Mouse (Mus musculus) liver, postnatal 0 days (tissue): ENCODE measurements at regions not wholly inside any gene's neighbourhood (a gene's known extent, or its start where the extent isn't known, plus 50 kb on each side); places are given as distances from the start of the nearest gene placed in this dataset.
"Not testable (repeated sequence)": the region's sequence is repeated elsewhere in the genome, so short reads cannot be mapped to it uniquely, and the experiment has no call there.

Experiments
- ATAC-seq: fragments of 200-750 bp; cut with Nextera tagmentation; 2 replicates; pipeline ENCODE4 v1.8.0; 2017; ENCODE audit warnings: mild to moderate bottlenecking, moderate library complexity
- DNase-seq: peaks from one replicate; pipeline ENCODE4 v3.0.0-alpha.2; 2016
- H3K27ac ChIP-seq: fragments of 300-500 bp; sonication (generic); 2 replicates; pipeline ENCODE4 v1.5.1; 2014; ENCODE audit warnings: antibody characterized with exemption, moderate library complexity, mild to moderate bottlenecking, low read depth
- H3K27me3 ChIP-seq: fragments of 300-500 bp; sonication (generic); 2 replicates; pipeline ENCODE4 v1.6.1; 2014; ENCODE audit warnings: low read length, control low read depth, mixed read lengths; ENCODE audit not compliant: insufficient read depth
- H3K36me3 ChIP-seq: fragments of 300-500 bp; sonication (generic); replicated peaks from 2 replicates; pipeline ENCODE4 v1.6.1; 2014; ENCODE audit warnings: mild to moderate bottlenecking, control low read depth, low read length, moderate library complexity, mixed read lengths; ENCODE audit not compliant: insufficient read depth
- H3K4me1 ChIP-seq: fragments of 300-500 bp; sonication (generic); 2 replicates; pipeline ENCODE4 v1.6.1; 2014; ENCODE audit warnings: antibody characterized with exemption, mild to moderate bottlenecking, control low read depth; ENCODE audit not compliant: insufficient read depth
- H3K4me2 ChIP-seq: fragments of 300-500 bp; sonication (generic); 2 replicates; pipeline ENCODE4 v1.6.1; 2014; ENCODE audit warnings: low read depth, mild to moderate bottlenecking, low read length, moderate library complexity, mixed read lengths
- H3K4me3 ChIP-seq: fragments of 300-500 bp; sonication (generic); 2 replicates; pipeline ENCODE4 v1.5.1; 2014; ENCODE audit warnings: low read depth, low read length
- H3K9ac ChIP-seq: fragments of 300-500 bp; sonication (generic); replicated peaks from 2 replicates; pipeline ENCODE4 v1.6.1; 2014; ENCODE audit warnings: mild to moderate bottlenecking, moderate library complexity
- H3K9me3 ChIP-seq: fragments of 300-500 bp; sonication (generic); 2 replicates; pipeline ENCODE4 v1.6.1; 2016; ENCODE audit warnings: mild to moderate bottlenecking, control low read depth, low read length, mixed read lengths
- CTCF ChIP-seq: sonication (generic); IDR thresholded peaks from 2 replicates; pipeline ENCODE4 v1.5.1; 2016; ENCODE audit warnings: antibody characterized with exemption, low read depth
- EP300 ChIP-seq: IDR thresholded peaks from 2 replicates; pipeline ENCODE4 v1.6.1; 2016; ENCODE audit warnings: antibody characterized with exemption, low read depth, mild to moderate bottlenecking
- WGBS: fragments of 180-500 bp; shearing (Covaris S2); extraction: QIAGEN DNeasy Blood & Tissue Kit; methylation state at CpG from one replicate; pipeline ENCODE4 v1.1.7; 2014; ENCODE audit not compliant: insufficient replicate concordance; 5-methylcytosine and 5-hydroxymethylcytosine counted together

DNA sequence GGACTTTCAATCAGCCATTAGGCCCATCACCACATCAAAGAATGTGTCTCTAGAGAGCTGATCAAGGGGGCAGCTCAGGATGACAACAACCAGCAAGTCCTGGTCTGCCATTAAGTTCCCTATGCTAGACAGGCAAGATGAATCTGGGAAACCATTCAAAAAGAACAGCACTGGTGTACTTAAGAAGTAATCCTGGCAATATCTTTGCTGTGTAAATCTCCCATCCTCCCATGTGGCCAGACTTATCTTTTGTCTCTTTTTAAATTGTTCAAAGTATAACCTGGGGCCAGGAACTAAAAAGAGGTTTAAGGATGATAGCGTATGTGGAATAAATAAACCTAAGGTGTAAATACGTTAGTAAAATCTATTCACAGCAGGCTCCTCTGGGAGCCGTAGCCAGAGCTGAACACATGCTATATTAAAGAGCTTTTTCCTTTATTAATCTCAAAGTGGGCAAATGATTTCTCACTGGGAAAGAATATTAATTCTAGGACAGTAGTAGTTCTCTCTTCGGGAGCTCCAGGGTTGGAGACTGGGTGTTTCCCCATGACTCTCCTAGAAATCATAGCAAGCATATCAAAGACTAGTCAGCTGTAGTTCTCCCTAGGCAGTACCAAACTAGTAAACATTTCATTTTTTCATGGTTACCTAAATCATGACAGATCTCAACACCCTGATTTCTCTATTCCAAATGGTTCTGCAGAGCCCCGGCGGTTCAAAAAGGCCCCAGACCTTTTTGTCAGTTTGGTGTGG is 216.8 kb upstream of the Zpld1 start:
- no peak overlapping the region for H3K4me3 ChIP-seq
- no peak overlapping the region for H3K4me2 ChIP-seq
- H3K9ac ChIP-seq, result no peak overlapping the region
- no peak for TF ChIP-seq CTCF
- no peaks in the 10 kb centered on the region for H3K36me3 ChIP-seq
- no peak for DNase-seq
- no peaks in the 10 kb centered on the region for H3K27me3 ChIP-seq
- ATAC-seq, result no peak
- no peaks in the 10 kb centered on the region for H3K4me1 ChIP-seq
- 86% methylated on average over 6 of the region's 6 CpGs for WGBS
- no peaks in the 10 kb centered on the region for H3K9me3 ChIP-seq
- H3K27ac ChIP-seq, result no peak overlapping the region

DNA sequence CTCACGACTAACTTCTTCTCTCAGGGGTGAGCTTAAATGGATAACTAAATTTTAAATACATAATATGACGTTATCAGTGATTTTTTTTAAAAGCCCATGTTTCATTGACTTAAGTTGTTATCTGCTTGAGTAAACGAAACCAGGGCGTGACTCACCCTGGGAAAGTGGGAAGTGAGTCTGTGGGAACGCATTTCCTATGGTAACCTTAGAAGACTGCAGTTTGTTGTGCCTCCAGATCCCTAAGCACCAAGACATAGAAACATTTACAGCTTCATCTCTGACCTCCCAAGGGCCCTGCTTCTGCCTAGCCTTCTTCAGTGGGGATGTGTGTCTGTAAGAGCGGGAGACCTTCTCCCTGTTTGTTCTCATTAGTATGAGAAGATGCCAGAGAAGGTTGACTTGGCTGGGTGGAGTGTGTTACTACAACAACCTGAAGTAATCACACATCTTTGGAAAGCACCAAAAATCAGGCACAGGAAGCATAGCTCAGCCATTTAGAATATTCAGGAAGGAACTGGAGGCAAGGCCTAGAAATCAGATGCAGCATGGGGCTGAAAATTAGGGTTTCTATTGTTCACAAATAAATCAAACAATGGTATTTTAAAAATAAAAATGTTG is 207.1 kb upstream of the Zpld1 start:
- no peaks in the 10 kb centered on the region for H3K36me3 ChIP-seq
- H3K27me3 ChIP-seq, result no peaks in the 10 kb centered on the region
- no peak for TF ChIP-seq CTCF
- TF ChIP-seq EP300, result no peak
- H3K4me1 ChIP-seq, result no peaks in the 10 kb centered on the region
- H3K4me2 ChIP-seq, result no peak overlapping the region
- no peak for DNase-seq
- H3K4me3 ChIP-seq, result no peak overlapping the region
- no peak for ATAC-seq
- no peaks in the 10 kb centered on the region for H3K9me3 ChIP-seq
- H3K9ac ChIP-seq, result no peak overlapping the region
- WGBS, result 36% methylated on average over 6 of the region's 6 CpGs
- H3K27ac ChIP-seq, result no peak overlapping the region

DNA sequence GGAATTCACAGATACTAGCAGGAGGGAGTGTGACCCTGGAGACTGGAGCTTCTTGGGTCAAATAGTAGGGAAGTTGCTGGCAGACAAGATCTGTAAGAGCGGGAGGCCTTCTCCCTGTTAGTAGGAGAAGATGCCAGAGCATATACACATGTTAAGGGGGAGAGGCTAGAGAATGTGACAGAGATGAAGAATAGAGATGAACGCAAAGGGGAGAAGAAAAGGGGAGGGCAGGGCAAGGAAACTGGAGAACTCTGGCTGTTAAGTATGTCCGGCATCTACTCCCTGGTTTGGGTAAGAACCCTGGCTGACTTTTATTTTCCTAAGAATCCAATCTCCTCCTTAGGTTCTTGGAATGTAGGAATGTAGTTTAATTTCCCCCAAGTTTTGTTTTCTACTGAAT is 206.5 kb upstream of the Zpld1 start:
- no peak overlapping the region for H3K4me2 ChIP-seq
- no peaks in the 10 kb centered on the region for H3K4me1 ChIP-seq
- no peak for TF ChIP-seq EP300
- TF ChIP-seq CTCF, result no peak
- H3K9me3 ChIP-seq, result no peaks in the 10 kb centered on the region
- no peaks in the 10 kb centered on the region for H3K27me3 ChIP-seq
- ATAC-seq, result no peak
- no peak overlapping the region for H3K9ac ChIP-seq
- no peak overlapping the region for H3K27ac ChIP-seq
- 85% methylated on average over 3 of the region's 3 CpGs for WGBS
- no peaks in the 10 kb centered on the region for H3K36me3 ChIP-seq
- no peak for DNase-seq
- H3K4me3 ChIP-seq, result no peak overlapping the region

DNA sequence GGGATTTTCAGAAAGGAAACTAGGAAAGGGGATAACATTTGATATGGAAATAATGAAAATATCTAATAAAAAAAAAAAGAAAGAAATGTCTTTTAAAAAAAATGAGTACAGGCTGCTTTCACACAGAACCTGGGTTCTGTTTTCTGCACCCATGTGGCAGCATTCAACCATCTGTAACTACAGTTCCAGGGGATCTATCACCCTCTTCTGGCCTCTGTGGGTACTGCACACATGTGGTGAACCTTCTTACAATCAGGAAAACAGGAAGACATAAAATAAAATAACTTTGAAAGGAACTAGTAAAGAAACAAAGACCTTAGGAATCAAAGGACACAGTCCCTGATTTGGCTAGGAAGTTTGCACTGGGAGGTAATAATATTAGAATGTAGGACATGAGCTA is 205.5 kb upstream of the Zpld1 start:
- Histone ChIP-seq H3K27me3 (no peaks in the 10 kb centered on the region), H3K9me3 (no peaks in the 10 kb centered on the region), H3K4me1 (no peaks in the 10 kb centered on the region), H3K4me3 (no peak overlapping the region), H3K4me2 (no peak overlapping the region), H3K36me3 (no peaks in the 10 kb centered on the region), H3K9ac (no peak overlapping the region), H3K27ac (no peak overlapping the region)
- DNase-seq (no peak), ATAC-seq (no peak)
- no peak for TF ChIP-seq EP300
- TF ChIP-seq CTCF, result peak; percentile 39

- not testable (repeated sequence) for DNase-seq, ATAC-seq, H3K4me1 ChIP-seq, H3K4me3 ChIP-seq, H3K27ac ChIP-seq, H3K9ac ChIP-seq, H3K36me3 ChIP-seq, H3K4me2 ChIP-seq, H3K27me3 ChIP-seq, H3K9me3 ChIP-seq
Measured at GRCm38 (mm10) chr16:55499831-55500230, 202.0 kb upstream of the Zpld1 start.

DNA sequence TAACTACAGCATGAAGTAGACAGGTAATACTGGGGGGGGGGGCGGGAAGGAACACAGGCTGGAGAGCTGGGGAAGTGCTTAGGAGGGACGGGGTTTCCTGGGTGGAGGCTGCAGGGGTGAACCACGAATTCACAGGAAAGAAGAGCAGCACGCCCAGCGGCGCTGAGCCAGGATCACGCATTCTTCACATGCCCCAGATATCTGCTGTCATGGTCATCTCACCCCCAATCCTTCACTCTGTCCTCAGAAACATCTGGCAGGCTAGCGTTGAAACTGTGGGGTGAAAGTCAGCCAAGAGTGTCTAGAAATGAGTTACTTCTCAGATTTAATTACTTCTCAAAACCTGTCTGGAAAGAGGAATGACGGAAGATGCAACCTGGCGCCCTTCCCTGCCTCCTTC is 197.3 kb upstream of the Zpld1 start:
- no peak overlapping the region for H3K4me3 ChIP-seq
- no peaks in the 10 kb centered on the region for H3K4me1 ChIP-seq
- no peaks in the 10 kb centered on the region for H3K9me3 ChIP-seq
- H3K27me3 ChIP-seq, result no peaks in the 10 kb centered on the region
- DNase-seq, result no peak
- WGBS, result 72% methylated on average over 10 of the region's 10 CpGs
- H3K9ac ChIP-seq, result no peak overlapping the region
- no peak for ATAC-seq
- TF ChIP-seq EP300 (no peak), CTCF (no peak)
- no peak overlapping the region for H3K4me2 ChIP-seq
- H3K27ac ChIP-seq, result no peak overlapping the region
- no peaks in the 10 kb centered on the region for H3K36me3 ChIP-seq

DNA sequence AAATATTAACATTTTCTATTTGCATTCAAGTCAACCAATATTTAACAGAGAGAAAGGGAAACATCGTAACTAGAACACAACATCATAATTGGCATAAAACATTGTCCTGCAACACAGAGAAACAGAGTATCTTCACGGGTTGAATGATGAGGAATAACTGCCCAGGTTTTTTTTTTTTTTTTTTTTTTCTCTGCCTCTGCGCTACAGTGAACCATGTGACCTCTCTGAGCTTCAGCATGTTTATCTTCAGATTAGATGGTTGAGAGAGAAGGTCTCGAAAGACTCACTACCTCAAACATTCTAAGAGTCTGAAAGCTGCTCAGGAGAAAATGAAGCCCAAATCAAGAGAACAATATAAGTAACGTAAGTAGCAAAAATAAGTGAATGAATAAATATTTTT is 196.4 kb upstream of the Zpld1 start:
- Histone ChIP-seq H3K4me2 (no peak overlapping the region), H3K27ac (no peak overlapping the region), H3K9ac (no peak overlapping the region), H3K36me3 (no peaks in the 10 kb centered on the region), H3K9me3 (no peaks in the 10 kb centered on the region), H3K4me3 (no peak overlapping the region), H3K27me3 (no peaks in the 10 kb centered on the region), H3K4me1 (no peaks in the 10 kb centered on the region)
- 63% methylated on average over 5 of the region's 5 CpGs for WGBS
- TF ChIP-seq CTCF, result no peak
- TF ChIP-seq EP300, result no peak
- ATAC-seq (no peak), DNase-seq (no peak)
